9 mouse cellular contexts compared by ENCODE assay signal in genomic region chr9:43959541-43959940, GRCm38 (mm10).
DNase-seq lines count a peak whose midpoint lies in the region; ATAC-seq and TF ChIP-seq lines count a peak whose summit lies in the region.
"Had no signal": no experiment of that assay in that cellular context is flagged by ENCODE, and none has a peak within 500 bp of the region (broad histone marks: within the 10 kb centered on the region; RNA-seq: fewer than 3 reads in every experiment).

No protein-coding gene starts in this region.

- H3K4me2 ChIP-seq in lung, embryonic 14.5 days = no peak overlapping the region

- no peak for TF ChIP-seq CTCF in lung, embryonic 14.5 days (IDR thresholded peaks at IDR 0.05; ENCODE audit: low read depth)
- TF ChIP-seq CTCF in lung, adult 2 months (IDR thresholded peaks at IDR 0.05; ENCODE audit: insufficient read depth, low read length) = no peak

- 19% methylated on average over 9 of the region's 9 CpGs for WGBS in lung, embryonic 14.5 days
- WGBS in lung, adult 2 months = 29% methylated on average over 9 of the region's 9 CpGs

- peak; percentile 25 to 68 for DNase-seq in adrenal gland, adult (ENCODE audit: inconsistent age in 2 of 2, low spot score in 1 of 2)
- DNase-seq in adrenal gland, adult 8-10 months = no peak
- peak; percentile 91 for DNase-seq in lung, embryonic 14.5 days
- no peak for DNase-seq in lung, adult 2 months
- DNase-seq in embryo, embryonic 10 days (ENCODE audit: low spot score) = peak; percentile 86
- no peak for DNase-seq in frontal cortex, postnatal 36 days (ENCODE audit: low spot score in 2 of 2)

- no peak overlapping the region for H3K27ac ChIP-seq in lung, embryonic 14.5 days (ENCODE audit: low read depth)

- H3K36me3 ChIP-seq in lung, embryonic 14.5 days (ENCODE audit: insufficient read depth) = no peaks in the 10 kb centered on the region

- TF ChIP-seq POLR2A in lung, adult 2 months (IDR thresholded peaks at IDR 0.05; ENCODE audit: borderline replicate concordance, extremely low read depth, low read depth, low read length) = no peak

- ATAC-seq in lung, embryonic 14.5 days (ENCODE audit: insufficient read depth) = no peak
- ATAC-seq in megakaryocyte progenitor cell, adult 5-6 weeks (replicated peaks; ENCODE audit: poor library complexity) = 0 out of 2 replicates have a peak, but pooled peaks have one; percentile 50
- ATAC-seq in monocyte, adult 5-6 weeks (replicated peaks; ENCODE audit: insufficient number of reproducible peaks, low FRiP score, low TSS enrichment, poor library complexity, severe bottlenecking) = no peak

- H3K9me3 ChIP-seq in lung, embryonic 14.5 days (ENCODE audit: low read depth, low read length) = no peaks in the 10 kb centered on the region
- H3K9me3 ChIP-seq: megakaryocyte, embryonic 14.5 days had no signal

- H3K4me1 ChIP-seq in lung, embryonic 14.5 days (ENCODE audit: insufficient read depth) = no peaks in the 10 kb centered on the region
- H3K4me1 ChIP-seq in lung, adult 2 months (ENCODE audit: control insufficient read depth, insufficient read depth, low read length) = no peaks in the 10 kb centered on the region
- H3K4me1 ChIP-seq: megakaryocyte, embryonic 14.5 days had no signal

- H3K4me3 ChIP-seq in lung, embryonic 14.5 days (ENCODE audit: low read depth, low read length) = no peak overlapping the region
- no peak overlapping the region for H3K4me3 ChIP-seq in lung, adult 2 months (replicated peaks; ENCODE audit: extremely low read depth, low read depth, low read length)
- H3K4me3 ChIP-seq: megakaryocyte, embryonic 14.5 days had no signal

- no peak overlapping the region for H3K9ac ChIP-seq in lung, embryonic 14.5 days

- no peaks in the 10 kb centered on the region for H3K27me3 ChIP-seq in lung, embryonic 14.5 days (ENCODE audit: insufficient read depth, low read length)

Comparison
In these comparisons a context has a peak if more than half of its experiments do, and no peak if none do; other contexts are left out.
1. DNase-seq: peak in adrenal gland, adult (2 of 2), lung, embryonic 14.5 days (single experiment) and embryo, embryonic 10 days (single experiment); none in adrenal gland, adult 8-10 months (single experiment), lung, adult 2 months (single experiment) and frontal cortex, postnatal 36 days (0 of 2).